Mouse (Mus musculus): Measurements from ENCODE around the gene Slc48a1.

DNA sequence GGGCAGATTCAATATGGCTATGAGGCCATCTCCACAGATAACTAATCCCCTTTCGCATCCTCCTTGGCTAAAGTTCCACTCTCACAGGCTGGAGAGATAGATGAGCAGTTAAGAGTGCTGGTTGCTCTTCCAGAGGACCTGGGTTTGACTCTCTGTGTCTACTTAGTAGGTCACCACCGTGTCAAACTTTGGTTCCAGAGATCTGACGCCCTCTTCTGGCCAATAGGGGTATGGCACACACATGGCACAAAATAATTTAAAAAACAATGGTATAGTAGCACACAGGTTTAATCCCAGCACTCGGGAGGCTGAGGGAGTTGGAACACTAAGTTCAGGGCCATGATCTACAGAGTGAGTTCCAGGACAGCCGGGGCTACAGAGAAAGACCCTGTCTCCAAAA lies 15.9 kb downstream of the Slc48a1 start:
- TF ChIP-seq CTCF (IDR thresholded peaks at IDR 0.05; ENCODE audit: low read depth), result peak; percentile 60
- no peak for TF ChIP-seq EP300 (optimal IDR thresholded peaks at IDR 0.05)
